Mouse (Mus musculus) hematopoietic stem cell, adult 5-6 weeks (primary cell): ENCODE measurements around the gene Haus3. TPM values are rescaled to one million over a fixed set of nuclear protein-coding genes. Genes with fewer than 3 reads are reported as not detected.
A peak's percentile ranks its signal among the peaks of the same experiment; 100 is the strongest.

Source experiments
- ATAC-seq, 2 experiments: fragments of 125-278 bp in 1 of 2; replicated peaks in 1 of 2; 2 replicates each; pipeline ENCODE4 v1.8.0; 2016 to 2017; ENCODE audit warnings: inconsistent platforms in 2 of 2, mild to moderate bottlenecking in 2 of 2, moderate number of reproducible peaks in 2 of 2, low read depth in 1 of 2, moderate TSS enrichment in 1 of 2; ENCODE audit not compliant: low FRiP score in 2 of 2, poor library complexity in 2 of 2, severe bottlenecking in 2 of 2, insufficient read depth in 1 of 2, low TSS enrichment in 1 of 2
- total RNA-seq: library from RNA; stranded (forward); fragments of 172-1452, 232-1000 nt; gene quantifications from 2 replicates; pipeline ENCODE4 v1.2.3, GENCODE M21; 2017

The Haus3 gene
- total RNA-seq, 1 experiment from 2014 or later = 173 TPM

DNA sequence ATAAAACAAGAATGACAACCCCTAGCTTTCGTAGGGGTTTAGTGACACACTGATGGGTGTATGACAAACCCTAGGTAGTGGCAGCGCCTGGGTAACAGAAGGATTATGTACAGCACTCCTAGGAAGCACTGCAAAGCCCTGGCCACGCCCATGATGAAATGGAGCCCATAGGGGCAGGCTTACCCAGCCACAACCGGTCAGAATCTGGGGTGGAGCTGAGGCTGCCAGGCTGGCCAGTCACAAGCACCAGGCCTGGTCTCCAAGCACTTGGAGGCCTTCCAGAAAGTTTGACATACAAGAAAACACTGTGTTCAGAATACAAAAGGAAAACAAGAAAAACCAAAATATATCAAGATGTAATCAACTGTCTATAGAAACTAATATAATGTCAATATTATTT, 21.7 kb upstream of the Haus3 start:
- ATAC-seq = no peak

DNA sequence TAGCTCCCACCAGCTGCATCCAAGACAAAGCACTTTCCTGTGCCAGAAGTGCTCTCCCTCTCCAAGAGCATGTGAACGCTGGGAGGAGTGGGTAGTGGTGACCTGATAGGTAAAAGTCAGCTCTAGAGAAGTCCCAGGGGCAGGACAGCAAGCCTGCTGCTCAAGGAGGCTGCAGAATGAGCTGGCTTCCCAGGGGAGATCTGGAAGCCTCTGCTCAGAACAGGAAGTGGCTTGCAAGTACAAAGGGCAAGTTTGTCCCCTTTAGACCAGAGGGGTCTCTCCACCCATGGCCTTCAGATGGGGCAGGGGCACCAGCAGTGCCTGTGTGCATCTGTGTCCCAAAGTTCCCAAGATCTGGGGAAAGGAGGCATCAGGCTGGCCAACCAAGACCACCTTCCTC, 20.2 kb upstream of the Haus3 start:
- ATAC-seq = no peak

DNA sequence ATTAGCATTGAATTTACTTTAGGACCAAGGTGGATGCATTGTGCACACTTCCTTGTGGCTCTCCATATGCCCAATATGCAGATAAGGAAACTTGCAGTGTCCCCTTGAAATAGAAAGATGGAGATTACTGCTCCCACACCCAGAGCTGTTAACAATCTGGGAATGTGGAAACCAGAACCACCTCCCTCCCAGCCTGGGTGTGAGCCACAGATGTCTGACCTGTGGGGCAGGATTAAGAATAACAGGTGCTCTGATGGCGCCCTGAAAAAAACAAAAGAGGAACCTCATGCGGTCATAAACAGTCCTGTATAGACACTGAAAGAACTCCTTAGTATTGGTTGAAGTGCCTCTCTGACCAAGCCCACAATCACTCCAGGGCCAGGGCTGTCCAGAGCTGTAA, 19.5 kb upstream of the Haus3 start:
- ATAC-seq = no peak

DNA sequence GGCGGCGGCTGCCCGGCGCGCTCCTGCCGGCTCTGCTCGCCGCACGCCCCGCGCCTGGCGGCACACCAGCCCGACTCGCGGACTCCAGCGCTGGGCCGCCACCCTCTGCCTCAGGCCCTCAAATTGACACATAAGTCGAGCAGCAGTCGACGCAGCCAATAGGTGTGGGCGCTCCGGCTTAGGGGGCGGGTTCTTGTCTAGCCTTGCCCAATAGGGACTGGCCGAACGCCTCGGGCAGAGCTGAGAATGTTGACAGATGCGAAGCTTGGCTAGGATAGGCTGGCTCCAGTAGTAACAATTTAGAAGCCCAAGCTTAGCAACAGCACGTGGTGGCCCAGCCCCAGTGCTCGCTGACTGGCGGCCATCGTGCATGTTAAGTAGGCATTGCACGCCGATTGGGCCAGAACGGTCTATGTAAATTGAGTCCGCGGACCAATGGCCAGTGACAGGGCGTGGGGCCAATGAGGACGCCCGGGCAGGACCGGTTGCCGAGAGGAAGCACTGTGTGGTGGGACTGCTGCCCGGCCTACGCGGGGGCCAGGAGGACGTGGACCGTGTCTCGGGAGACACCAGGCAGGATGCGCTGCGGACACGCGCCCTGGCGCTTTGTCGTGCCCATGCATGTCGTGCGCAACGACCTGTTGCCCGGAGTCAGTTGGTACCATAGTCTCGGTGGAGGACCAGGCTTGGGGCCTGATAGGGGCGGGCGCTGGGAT, 18.4 kb upstream of the Haus3 start, which contains the start of gene Mxd4:
Gene Mxd4, minus strand, starts transcription at position 120 of the 716 bp plus-strand sequence.
- ATAC-seq = peak; percentile 96 to 98

DNA sequence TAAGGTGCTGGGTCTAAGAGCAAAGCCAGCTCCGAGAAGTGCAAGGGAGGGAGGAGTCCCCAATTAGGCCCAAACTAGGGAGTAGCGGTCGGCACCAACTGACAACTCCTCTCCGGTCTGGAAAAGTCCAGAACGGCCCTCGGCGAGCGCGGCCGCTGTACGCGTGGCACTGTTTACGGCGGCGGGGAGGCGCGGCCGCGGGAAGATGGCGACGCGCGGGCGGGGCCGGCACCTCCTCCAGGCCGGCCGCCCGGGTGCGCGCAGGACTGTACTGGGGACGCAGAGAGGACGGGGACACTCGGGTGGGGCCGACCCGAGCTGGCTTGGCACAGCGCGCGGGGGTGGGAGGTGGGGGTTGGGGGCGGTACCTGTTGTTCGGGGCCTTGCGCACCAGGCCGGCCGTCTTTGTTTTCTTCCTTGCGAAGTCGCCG, 17.6 kb upstream of the Haus3 start:
- no peak for ATAC-seq

DNA sequence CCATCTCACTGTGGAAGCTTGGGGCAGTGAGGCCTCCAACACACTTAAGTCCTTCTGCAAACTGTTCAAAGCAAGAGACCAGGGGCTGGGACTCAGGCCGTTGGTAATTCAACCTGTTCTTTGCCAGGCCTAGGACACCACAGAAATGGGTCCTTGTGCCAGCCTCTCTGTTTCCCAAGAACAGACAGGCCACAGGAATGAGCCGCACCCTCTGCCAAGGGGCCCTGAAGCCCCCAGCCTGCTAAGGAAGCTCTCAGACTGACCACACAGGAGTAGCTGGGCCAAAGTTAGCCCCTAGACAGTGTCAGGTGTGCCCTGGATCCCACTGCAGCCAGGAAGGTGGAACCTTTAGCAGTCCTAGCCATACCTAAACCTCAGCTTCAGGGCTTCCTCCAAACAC, 17.1 kb upstream of the Haus3 start:
- no peak for ATAC-seq

DNA sequence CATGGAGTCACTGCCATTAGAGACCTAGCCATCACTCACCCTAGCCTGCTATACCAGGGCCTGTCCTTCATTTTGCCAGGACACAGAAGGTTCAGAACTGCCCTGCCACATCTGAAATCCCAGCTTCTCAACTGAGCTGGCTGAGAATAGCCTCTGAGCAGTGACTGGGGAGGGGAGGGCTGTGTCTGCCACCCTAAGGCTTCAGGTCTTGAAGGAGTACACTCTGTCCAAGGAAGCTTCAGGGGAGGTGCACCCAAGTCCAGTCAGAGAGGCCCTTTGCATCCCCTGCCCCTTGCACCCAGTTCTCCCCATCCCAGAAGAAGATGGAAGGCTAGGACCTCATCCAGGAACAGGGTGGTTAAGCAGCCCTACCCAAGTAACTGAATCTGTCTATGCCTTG, 16.5 kb upstream of the Haus3 start:
- no peak for ATAC-seq

DNA sequence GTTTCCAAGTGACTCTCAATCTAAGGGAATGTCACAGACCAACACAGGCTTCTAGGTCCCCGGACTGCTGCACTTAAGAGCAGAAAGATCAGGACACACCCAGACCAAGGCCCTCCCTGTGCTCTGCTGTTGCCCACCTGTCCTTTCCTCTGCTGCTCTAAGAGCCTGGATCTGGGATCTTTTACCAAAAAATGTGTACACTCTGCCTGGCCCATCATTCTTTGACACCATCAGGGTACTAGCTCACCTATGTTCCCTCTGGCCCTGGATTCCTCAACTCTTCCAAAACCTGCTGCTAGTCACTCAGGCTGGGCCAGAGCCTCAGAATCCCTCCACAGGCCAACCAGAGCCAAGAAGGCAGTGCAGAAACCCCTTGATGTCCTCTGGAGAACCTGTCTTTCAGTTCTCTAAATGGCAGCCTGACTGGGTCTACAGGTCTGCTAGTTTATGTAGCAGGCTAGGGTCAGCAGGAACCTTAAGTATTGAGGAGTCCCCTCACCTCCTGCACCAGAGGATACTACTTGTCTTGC, 15.8 kb upstream of the Haus3 start:
- ATAC-seq = no peak

DNA sequence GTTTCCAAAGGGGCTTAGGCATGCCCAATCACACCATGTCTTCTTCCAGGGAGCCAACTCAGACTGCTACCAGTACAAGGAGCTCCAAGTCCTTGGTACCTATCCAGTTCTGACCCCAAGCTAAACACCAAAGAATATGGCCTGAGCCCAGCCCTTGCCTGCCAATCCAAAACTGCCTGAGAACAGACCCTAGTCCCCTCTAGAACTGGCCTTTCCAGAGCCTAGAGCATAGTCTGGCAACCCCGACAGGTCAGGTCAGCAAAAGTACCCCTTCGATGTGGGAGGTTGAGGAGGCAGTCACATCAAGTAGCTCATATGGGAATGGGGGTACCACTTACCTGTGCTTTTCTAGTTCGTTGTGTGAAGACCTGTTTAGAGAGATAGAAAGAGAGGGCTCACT, 14.6 kb upstream of the Haus3 start:
- no peak for ATAC-seq

DNA sequence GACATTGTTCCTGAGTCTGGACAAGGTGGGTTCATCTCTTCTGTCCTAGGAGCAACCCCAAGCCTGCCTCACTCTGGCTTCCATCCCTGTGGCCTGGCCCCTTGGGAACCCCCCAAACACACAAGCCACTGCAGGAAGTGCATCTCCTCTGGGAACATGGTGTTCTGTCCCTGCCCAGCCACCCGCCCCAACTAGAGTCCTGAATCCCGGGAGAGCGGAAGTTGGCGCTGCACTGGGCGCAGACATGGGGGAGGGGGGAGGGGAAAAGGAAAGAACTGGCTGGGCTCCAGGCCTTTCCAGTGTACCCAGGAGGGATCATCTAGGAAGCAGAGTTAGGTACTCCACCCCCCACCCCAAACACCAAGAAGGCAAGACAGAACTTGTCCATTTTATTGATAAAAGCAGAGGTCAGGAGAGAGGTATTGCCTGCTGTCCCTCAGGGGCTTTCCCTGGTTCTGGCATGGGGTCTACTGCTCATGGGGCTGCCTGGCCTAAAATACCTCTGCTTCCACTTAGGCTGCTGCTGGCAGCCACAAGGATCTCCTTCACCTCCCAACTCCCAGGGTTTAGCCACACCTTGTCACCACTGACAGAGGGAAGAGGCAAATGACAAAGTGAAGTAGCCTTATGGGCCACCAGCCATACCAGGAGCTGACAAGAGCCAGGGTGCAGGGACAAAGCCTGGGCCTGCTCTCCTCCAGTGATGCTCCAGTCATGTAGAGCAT, 14.0 kb upstream of the Haus3 start:
- ATAC-seq = no peak

DNA sequence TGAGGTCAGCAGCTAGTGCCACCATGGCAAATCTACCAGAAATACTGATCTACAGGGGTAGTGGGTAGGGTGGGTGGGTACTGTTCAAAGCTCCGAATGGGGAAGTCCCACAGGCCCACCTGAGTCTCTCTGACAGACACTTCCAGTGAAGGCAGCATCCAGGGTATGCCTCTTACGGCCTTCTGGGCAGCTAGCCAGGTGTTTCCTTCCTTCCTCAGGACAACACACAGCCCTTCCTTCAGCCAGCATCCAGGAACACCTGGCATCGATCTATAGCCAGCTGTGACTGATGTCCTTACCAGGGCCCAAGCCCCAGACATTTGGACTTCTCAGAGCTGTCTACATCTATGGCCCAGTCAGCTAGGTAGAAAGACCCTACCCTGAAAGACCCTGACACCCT, 13.2 kb upstream of the Haus3 start:
- ATAC-seq = no peak

DNA sequence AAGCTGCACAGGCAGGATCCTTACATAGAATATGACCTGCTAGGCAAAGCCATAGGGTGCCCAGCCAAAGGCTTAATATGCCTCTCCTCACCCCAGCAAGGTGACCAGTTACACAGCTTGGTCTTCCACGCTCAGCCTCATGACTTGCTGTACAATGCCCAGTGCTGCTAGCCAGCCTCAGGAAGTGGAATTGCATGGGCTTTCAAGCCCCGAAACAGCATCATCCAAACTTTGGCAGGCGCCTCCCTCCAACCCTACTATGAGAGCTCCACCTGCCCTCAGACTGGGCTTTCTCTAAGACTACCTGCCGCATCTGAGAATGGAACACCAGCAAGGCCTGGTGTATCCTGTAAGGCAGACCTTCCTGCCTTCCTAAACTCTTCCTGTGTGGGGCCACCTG, 8.5 kb upstream of the Haus3 start:
- ATAC-seq = no peak

DNA sequence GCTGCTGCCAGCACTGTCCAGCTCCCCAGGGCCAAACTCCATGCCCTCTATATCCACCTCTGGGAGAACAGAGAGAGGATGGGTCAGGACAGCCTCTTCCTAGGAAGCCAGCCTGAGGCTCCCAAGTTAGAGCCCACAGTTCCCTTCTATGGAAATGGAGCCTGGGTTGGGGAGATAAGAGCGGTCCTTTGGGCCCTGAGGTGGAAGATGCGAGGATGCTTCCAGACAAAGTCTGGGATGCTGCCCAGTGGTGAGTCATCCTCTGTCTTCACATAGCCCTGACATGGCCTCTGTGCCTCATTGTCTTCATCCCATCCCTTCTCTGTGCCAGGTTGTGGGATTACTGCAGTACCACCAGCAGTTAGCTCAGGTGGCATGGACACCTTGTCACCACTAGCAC, 7.8 kb upstream of the Haus3 start:
- ATAC-seq = no peak

DNA sequence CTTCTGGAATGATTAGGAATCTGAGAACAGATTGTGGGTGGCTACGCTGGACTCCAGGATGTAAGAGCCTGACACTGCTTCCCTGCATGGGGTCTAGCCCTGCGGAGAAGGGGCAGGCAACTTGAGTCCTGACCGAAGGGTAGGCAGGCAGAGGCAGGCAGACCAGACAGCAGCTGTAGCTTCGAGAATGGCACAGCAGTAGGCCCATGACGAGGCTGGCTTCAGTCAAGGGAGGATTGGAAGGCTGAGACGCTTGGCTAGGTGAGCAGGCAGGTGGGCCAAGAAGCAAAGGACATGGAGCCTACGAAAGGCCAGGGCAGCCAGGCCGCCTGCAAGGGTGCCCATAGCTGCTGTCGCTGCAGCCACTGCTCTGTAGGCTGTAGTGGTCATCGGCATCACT, 7.4 kb upstream of the Haus3 start:
- ATAC-seq = no peak

DNA sequence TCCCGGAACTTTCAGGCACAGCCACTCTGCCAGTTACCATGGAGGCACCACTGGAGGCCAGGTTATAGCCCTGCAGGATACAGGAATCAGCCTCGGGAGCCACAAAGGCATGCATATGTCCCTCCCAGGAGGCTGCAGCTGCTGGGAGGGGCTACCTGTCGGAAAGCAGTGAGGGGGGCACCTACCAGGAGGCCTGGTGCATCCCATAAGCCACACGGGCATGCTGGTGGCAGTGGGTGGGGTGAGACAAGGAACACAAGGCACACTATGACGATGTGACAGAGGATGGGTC, 6.0 kb upstream of the Haus3 start:
- no peak for ATAC-seq

DNA sequence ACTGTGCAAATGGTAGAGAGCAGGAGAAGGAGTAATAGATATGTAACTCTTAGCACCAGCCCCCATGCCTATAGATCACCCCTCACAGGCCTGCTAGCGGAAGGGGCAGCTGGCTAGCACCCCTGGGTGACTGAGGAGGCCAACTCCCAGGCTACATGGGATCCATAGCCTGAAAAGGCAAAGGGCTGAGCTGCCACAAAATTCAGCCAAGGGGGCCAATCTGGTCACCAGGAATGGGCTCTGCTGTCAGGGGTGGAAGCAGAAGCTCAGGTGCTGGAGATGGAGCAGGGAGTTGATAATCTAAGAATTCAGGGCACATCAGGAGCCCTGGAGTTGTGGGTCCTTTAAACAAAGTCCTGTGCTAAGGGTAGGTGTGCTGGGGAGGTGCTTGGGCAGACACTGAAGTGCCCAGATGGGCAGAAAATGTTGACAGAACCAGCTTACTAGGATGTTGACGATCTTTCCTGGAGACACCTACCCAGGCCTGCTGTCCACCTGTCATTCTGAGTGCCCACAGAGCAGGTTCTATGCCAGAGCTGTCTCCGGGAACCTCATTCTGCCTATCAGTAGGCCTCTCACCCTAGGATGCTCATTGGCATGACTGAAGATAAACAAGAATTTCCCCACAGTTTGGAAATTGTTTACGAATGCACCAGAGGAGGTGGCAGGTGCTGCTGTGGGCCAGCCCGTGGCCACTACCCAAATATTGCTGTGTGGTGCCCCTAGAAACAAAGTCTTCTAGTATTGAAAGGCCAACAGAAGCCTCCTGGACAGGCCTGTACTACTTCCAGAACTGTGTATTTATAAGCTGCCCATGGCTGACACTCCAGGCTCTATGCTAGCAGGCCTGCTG, 5.4 kb upstream of the Haus3 start:
- ATAC-seq = no peak

DNA sequence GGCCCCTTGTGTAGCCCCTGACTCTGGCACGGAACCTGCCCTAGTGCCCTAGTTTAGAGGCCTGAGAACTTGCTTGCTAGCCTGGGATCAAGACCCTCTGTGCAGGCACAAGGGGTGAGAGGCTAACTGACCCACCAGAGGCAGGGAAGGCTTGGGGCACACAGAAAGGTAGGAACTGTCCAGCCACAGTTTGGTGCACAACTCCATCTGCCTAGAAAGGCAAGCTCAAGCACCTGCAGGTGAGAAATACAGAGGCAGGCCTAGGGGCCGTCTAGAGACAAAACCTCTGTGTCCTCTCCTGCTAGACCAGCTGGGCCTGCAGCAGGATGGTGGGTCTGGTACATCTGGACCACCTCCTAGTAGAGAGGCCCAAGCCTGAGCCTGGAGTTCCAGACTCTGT, 4.7 kb upstream of the Haus3 start:
- ATAC-seq = no peak

DNA sequence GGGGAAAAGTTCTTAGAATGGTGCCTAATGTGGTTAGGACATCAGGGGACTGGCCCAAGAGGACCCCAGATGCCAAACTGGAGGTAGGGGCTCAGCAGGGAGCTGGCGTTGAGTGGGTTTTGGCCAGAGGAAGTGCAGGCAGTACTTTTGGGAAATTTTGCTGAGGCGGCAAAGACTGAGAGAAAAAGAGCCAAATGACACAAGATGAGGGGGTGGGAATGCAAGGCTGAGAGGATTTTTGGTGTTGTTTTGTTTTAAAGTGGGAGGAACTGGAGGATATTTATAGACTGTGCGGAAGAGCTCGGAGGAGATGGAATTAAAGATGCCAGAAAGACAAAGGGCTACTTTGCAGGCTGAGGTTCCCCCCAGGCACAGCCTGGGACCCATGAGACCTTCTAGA, 1.4 kb upstream of the Haus3 start:
- ATAC-seq = no peak
